ENCODE assay signal across 8 mouse cellular contexts in the genomic region with DNA sequence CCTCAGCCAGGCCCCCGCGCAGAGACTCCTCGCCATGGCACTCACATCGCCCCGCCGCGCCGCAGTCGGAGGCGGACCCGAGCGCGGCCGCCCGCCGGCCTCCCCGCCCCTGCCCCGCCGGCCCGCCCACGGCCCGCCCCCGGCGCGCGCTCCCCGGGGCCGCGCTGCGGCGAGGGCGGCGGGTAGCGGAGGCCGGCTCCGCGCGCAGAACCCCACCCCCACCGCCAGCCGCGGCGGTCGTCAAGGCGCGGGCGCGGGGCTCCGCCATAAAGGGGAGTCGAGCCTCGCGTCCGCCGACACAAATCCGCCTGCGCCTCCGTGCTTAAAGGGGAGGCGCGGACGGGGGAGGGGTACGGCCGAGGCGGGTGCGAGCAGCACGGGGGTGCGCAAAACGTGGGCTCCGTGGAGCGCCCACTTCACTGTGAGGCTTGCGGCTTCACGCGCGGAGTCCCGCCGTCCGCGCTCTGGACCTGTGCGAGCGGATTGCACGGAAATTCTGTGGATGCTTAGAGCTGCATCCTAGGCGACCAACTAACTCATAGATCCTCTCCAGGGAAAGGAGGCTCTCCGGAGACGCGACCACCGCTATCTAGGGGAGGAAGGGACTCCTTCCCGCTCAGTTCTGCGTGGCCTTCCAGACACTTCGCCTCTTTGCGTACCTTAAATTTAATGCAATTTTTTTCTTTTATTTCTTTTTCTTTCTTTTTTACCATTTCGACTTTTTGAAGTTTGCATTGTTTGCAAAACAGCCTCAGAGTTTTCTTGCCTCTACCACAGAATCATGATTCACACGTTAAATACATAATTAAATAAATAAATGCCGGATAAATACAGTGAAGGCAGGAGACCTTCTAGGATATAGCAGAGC. TPM values are rescaled to one million over a fixed set of nuclear protein-coding genes. Genes with fewer than 3 reads are reported as not detected.
DNase-seq lines count a peak whose midpoint lies in the region; ATAC-seq and TF ChIP-seq lines count a peak whose summit lies in the region.

A gene (minus strand): TSS at position 119 of the 868 bp plus-strand sequence.

- DNase-seq in 3134 (ENCODE audit: extremely low read depth, insufficient read length, low spot score) = peak; percentile 77
- peak; percentile 85 for DNase-seq in adrenal gland, adult 2 months
- peak; percentile 87 to 89 for DNase-seq in heart, adult 2 months
- peak; percentile 67 for DNase-seq in kidney, adult 9 months
- DNase-seq in spleen, adult 2 months (ENCODE audit: low read depth in 1 of 2, low spot score in 2 of 2) = peak; percentile 61 to 85

- TF ChIP-seq CTCF in heart, adult 2 months (IDR thresholded peaks at IDR 0.05) = no peak
- no peak for TF ChIP-seq CTCF in spleen, adult 2 months (IDR thresholded peaks at IDR 0.05; ENCODE audit: extremely low read depth, insufficient read depth, insufficient read length, insufficient replicate concordance)

- peak within 1 kb of the TSS; percentile 81 for H3K4me2 ChIP-seq in embryonic facial prominence, embryonic 13.5 days
- peak within 1 kb of the TSS; percentile 82 for H3K4me2 ChIP-seq in limb, embryonic 15.5 days
- H3K4me2 ChIP-seq in midbrain, embryonic 16.5 days (ENCODE audit: low read length) = peak within 1 kb of the TSS; percentile 58

- no peak for TF ChIP-seq EP300 in heart, adult 2 months (IDR thresholded peaks at IDR 0.05; ENCODE audit: insufficient read depth, low read depth, low read length)

- under 1% methylated on average over 56 of the region's 91 CpGs for WGBS in embryonic facial prominence, embryonic 13.5 days
- 4% methylated on average over 77 of the region's 91 CpGs for WGBS in heart, adult 2 months
- WGBS in limb, embryonic 15.5 days = under 1% methylated on average over 42 of the region's 91 CpGs
- WGBS in midbrain, embryonic 16.5 days = under 1% methylated on average over 38 of the region's 91 CpGs
- under 1% methylated on average over 54 of the region's 91 CpGs for WGBS in spleen, adult 2 months

- H3K4me3 ChIP-seq in embryonic facial prominence, embryonic 13.5 days = peak within 1 kb of the TSS; percentile 77
- H3K4me3 ChIP-seq in heart, adult 2 months = peak within 1 kb of the TSS; percentile 91
- H3K4me3 ChIP-seq in limb, embryonic 15.5 days = peak within 1 kb of the TSS; percentile 85
- H3K4me3 ChIP-seq in midbrain, embryonic 16.5 days (ENCODE audit: low read depth, low read length) = peak within 1 kb of the TSS; percentile 88
- H3K4me3 ChIP-seq in spleen, adult 2 months (ENCODE audit: extremely low read depth, insufficient read depth, insufficient read length) = peak within 1 kb of the TSS; percentile 79

- peaks cover 4% of the 10 kb centered on the region; the same call in 1 of the 2 replicates for H3K4me1 ChIP-seq in embryonic facial prominence, embryonic 13.5 days
- peaks cover 1% of the 10 kb centered on the region; the same call in 1 of the 2 replicates for H3K4me1 ChIP-seq in heart, adult 2 months (ENCODE audit: control insufficient read depth, insufficient read depth, low read length)
- H3K4me1 ChIP-seq in limb, embryonic 15.5 days = 0 out of 2 replicates have a peak, but pooled peaks cover 4% of the 10 kb centered on the region
- peaks cover 18% of the 10 kb centered on the region for H3K4me1 ChIP-seq in midbrain, embryonic 16.5 days (ENCODE audit: control insufficient read depth, insufficient read depth, low read length)
- H3K4me1 ChIP-seq in spleen, adult 2 months (ENCODE audit: control insufficient read depth, insufficient read depth, insufficient read length) = peaks cover 8% of the 10 kb centered on the region

- peak within 1 kb of the TSS; percentile 91 for H3K27ac ChIP-seq in embryonic facial prominence, embryonic 13.5 days
- H3K27ac ChIP-seq in heart, adult 2 months = peak within 1 kb of the TSS; percentile 79
- H3K27ac ChIP-seq in limb, embryonic 15.5 days = peak within 1 kb of the TSS; percentile 93
- H3K27ac ChIP-seq in midbrain, embryonic 16.5 days (ENCODE audit: low read length) = peak within 1 kb of the TSS; percentile 97
- peak within 1 kb of the TSS; percentile 94 for H3K27ac ChIP-seq in spleen, adult 2 months (ENCODE audit: insufficient read depth, low read length)

- peak within 1 kb of the TSS; percentile 86 for H3K9ac ChIP-seq in embryonic facial prominence, embryonic 13.5 days
- peak within 1 kb of the TSS; percentile 96 for H3K9ac ChIP-seq in heart, adult 2 months (ENCODE audit: low read depth, low read length)
- peak within 1 kb of the TSS; percentile 62 for H3K9ac ChIP-seq in limb, embryonic 15.5 days
- H3K9ac ChIP-seq in midbrain, embryonic 16.5 days (ENCODE audit: low read depth, low read length) = peak within 1 kb of the TSS; percentile 96

- H3K36me3 ChIP-seq in embryonic facial prominence, embryonic 13.5 days = no peaks in the 10 kb centered on the region
- no peaks in the 10 kb centered on the region for H3K36me3 ChIP-seq in heart, adult 2 months (ENCODE audit: control insufficient read depth, insufficient read depth, low read length)
- H3K36me3 ChIP-seq in limb, embryonic 15.5 days = no peaks in the 10 kb centered on the region
- H3K36me3 ChIP-seq in midbrain, embryonic 16.5 days (ENCODE audit: control insufficient read depth, insufficient read depth, low read length) = no peaks in the 10 kb centered on the region
- no peaks in the 10 kb centered on the region; the same call in 1 of the 2 replicates for H3K36me3 ChIP-seq in spleen, adult 2 months (ENCODE audit: control insufficient read depth, insufficient read depth, low read length)

- no peaks in the 10 kb centered on the region for H3K79me2 ChIP-seq in heart, adult 2 months (replicated peaks; ENCODE audit: control insufficient read depth, insufficient read depth, low read length)

- ATAC-seq in embryonic facial prominence, embryonic 13.5 days (ENCODE audit: insufficient number of reproducible peaks, insufficient read depth, low FRiP score, low TSS enrichment, low read depth) = peak; percentile 92
- peak; percentile 93 for ATAC-seq in limb, embryonic 15.5 days (ENCODE audit: insufficient number of reproducible peaks, low FRiP score, low TSS enrichment, low read depth)
- ATAC-seq in midbrain, embryonic 16.5 days = peak; percentile 92

- H3K27me3 ChIP-seq in embryonic facial prominence, embryonic 13.5 days = no peaks in the 10 kb centered on the region
- no peaks in the 10 kb centered on the region for H3K27me3 ChIP-seq in heart, adult 2 months (ENCODE audit: control insufficient read depth, insufficient read depth, low read length)
- H3K27me3 ChIP-seq in limb, embryonic 15.5 days = no peaks in the 10 kb centered on the region
- H3K27me3 ChIP-seq in midbrain, embryonic 16.5 days (ENCODE audit: control insufficient read depth, insufficient read depth, low read depth, low read length) = no peaks in the 10 kb centered on the region
- H3K27me3 ChIP-seq in spleen, adult 2 months (ENCODE audit: control insufficient read depth, insufficient read depth, low read length) = no peaks in the 10 kb centered on the region

- TF ChIP-seq POLR2A in heart, adult 2 months (IDR thresholded peaks at IDR 0.05; ENCODE audit: insufficient read depth, low read depth, low read length) = peak; percentile 47; the same call in 1 of the 2 replicates
- peak; percentile 18; the same call in 1 of the 2 replicates for TF ChIP-seq POLR2A in spleen, adult 2 months (IDR thresholded peaks at IDR 0.05; ENCODE audit: low read depth, low read length)

- no peaks in the 10 kb centered on the region for H3K9me3 ChIP-seq in embryonic facial prominence, embryonic 13.5 days
- no peaks in the 10 kb centered on the region for H3K9me3 ChIP-seq in limb, embryonic 15.5 days
- H3K9me3 ChIP-seq in midbrain, embryonic 16.5 days (replicated peaks; ENCODE audit: control insufficient read depth, low read length, poor library complexity, severe bottlenecking) = no peaks in the 10 kb centered on the region

- intact Hi-C loops in heart, adult 2 months (cut with DNase I) = loop anchor here (1.0 to 5.0 kb wide), 4 partner anchors 16 to 280 kb away; a partner anchor contains a TSS

RNA-seq across cellular contexts. Expression of the gene that starts here (rescaled TPM):
- total RNA-seq in adrenal gland, adult 2 months (2021) = 1 to 10 TPM; 2.7 to 9.1 TPM
- polyA plus RNA-seq in adrenal gland, adult 2 months (2012; rRNA removed) = 0.17 and 0.22 TPM in 2 replicates
- 25.5 and 26.1 TPM in 2 replicates for polyA plus RNA-seq in embryonic facial prominence, embryonic 13.5 days (2015; fragmentation: Nextera tagmentation; extraction: Ambion mirVana)
- total RNA-seq in heart, adult 2 months (2021) = 10 to 100 TPM; 12.9 to 13.1 TPM
- 1.5 and 2.8 TPM in 2 replicates for polyA plus RNA-seq in heart, adult 2 months (2012; rRNA removed)
- 27.9 and 31.8 TPM in 2 replicates for polyA plus RNA-seq in limb, embryonic 15.5 days (2015; fragmentation: Nextera tagmentation; extraction: Ambion mirVana)
- polyA plus RNA-seq in midbrain, embryonic 16.5 days (2015; fragmentation: Nextera tagmentation; extraction: Ambion mirVana) = 57.9 and 67.8 TPM in 2 replicates
- 1.6 and 2.2 TPM in 2 replicates for polyA plus RNA-seq in spleen, adult 2 months (2012; rRNA removed)

Comparison
In these comparisons a context has a peak if more than half of its experiments do, and no peak if none do; other contexts are left out.
1. Peak in every context shown above with its lines: DNase-seq, ATAC-seq, H3K4me3 ChIP-seq and H3K27ac ChIP-seq.